Mouse (Mus musculus) megakaryocyte, embryonic 14.5 days (primary cell): Measurements from ENCODE around the gene Prdm15. TPM values are rescaled to one million over a fixed set of nuclear protein-coding genes. Genes with fewer than 3 reads are reported as not detected.

Experiments
- H3K27me3 ChIP-seq: replicated peaks from 2 replicates; pipeline ENCODE3; 2012; ENCODE audit warnings: inconsistent platforms
- H3K36me3 ChIP-seq: replicated peaks from 2 replicates; pipeline ENCODE3; 2012; ENCODE audit warnings: low read length, inconsistent platforms, mixed read lengths
- H3K4me1 ChIP-seq: 2 replicates; pipeline ENCODE4 v1.6.1; 2012; ENCODE audit warnings: inconsistent platforms
- H3K4me3 ChIP-seq: replicated peaks from 2 replicates; pipeline ENCODE3; 2012; ENCODE audit warnings: moderate library complexity, mild to moderate bottlenecking, inconsistent platforms
- H3K9me3 ChIP-seq: 2 replicates; pipeline ENCODE4 v1.6.1; 2012; ENCODE audit warnings: inconsistent platforms
- FLI1 ChIP-seq: IDR thresholded peaks from 2 replicates; pipeline ENCODE4 v1.6.1; 2012; ENCODE audit warnings: low read length, inconsistent platforms, mixed read lengths
- GATA1 ChIP-seq: IDR thresholded peaks from 3 replicates; pipeline ENCODE4 v1.6.1; 2012; ENCODE audit warnings: mixed read lengths, low read length, inconsistent platforms, borderline replicate concordance
- polyA plus RNA-seq: library from polyadenylated mRNA; stranded (reverse); fragments of >175 nt; gene quantifications from 2 replicates; pipeline ENCODE4 v1.2.3, GENCODE M21; 2012; ENCODE audit warnings: low replicate concordance; ENCODE audit not compliant: insufficient read depth

The Prdm15 gene
- polyA plus RNA-seq, 1 experiment, result 0.68 TPM

DNA sequence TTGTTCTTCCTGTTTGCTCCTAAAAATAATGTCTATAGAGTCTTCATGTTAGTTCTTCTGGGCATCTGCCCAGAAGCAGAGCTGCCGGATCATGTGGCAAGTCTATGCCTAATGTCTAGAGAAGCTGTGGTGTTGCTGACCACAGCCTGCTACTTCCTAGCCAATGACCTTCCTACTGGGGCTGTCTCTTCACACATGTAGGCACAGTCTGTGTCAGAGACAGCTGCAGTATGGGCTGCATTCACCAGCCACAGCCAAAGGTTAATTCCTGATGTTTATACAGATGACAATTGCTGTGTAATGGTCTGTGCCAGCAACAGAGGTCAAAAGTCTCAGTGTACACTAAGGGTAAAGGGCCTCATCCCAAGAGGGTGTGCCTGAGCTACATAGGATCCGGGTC lies 95.2 kb downstream of the Prdm15 start:
- TF ChIP-seq GATA1 (no peak), FLI1 (no peak)
- 0 out of 2 replicates have a peak, but pooled peaks cover under 1% of the 10 kb centered on the region for H3K9me3 ChIP-seq

DNA sequence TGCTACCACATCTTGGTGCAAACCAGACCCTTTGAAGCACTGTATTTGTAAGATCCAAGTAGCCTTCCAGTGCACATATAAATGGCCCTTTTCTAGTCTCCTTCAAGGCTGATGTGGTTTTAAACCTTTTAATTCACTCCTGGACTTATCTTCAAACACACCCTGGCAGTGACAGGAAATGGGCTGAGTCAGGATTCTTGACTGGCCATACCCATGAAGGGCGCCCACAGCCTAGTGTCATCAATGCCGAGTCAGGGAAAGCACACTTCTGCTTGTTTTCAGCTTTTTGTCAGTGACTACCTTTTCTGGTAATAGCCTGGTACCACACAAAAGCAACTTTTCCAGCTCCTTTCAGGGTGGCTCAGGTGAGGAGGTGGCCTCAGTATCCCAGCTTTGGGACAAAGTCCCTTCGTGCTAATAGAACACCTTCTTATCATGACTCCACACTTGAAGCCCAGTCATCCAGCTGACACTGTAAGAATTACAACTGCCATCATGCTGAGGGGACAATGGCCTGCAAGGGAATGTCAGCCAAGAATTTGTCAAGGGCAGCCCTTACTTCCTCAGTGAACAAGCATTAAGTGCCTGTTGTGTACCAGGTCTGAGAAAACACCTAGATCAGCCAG lies 99.2 kb downstream of the Prdm15 start:
- H3K9me3 ChIP-seq, result peaks cover 4% of the 10 kb centered on the region; the same call in 1 of the 2 replicates
- H3K4me3 ChIP-seq, result no peak overlapping the region
- no peak for TF ChIP-seq GATA1
- no peak for TF ChIP-seq FLI1
- no peaks in the 10 kb centered on the region for H3K36me3 ChIP-seq
- peaks cover 26% of the 10 kb centered on the region for H3K4me1 ChIP-seq
- H3K27me3 ChIP-seq, result peaks cover 67% of the 10 kb centered on the region

More for the DNA sequence above, 95.2 kb downstream of the Prdm15 start:
- no peak overlapping the region for H3K4me3 ChIP-seq
- no peaks in the 10 kb centered on the region for H3K36me3 ChIP-seq
- peaks cover 26% of the 10 kb centered on the region for H3K4me1 ChIP-seq
- peaks cover 80% of the 10 kb centered on the region for H3K27me3 ChIP-seq

DNA sequence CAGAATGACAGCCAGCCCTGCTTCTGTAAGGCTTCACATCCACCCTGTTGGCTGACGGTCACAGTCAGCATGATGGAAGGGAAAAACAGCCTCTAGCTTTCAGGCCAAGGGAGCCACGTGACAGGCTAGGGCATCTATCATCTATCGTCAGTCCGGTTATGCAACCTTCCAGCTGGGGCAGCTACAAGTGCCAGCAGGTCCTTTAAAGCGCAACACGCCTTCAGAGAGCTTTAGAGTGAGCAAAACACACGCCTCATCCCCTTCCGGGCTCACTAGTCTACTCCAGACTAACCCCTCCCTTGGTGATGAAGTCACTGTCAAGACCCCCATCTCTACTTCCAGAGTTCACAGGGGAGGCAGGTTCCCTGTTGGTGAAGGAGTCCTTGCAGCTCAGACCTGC lies 99.8 kb downstream of the Prdm15 start:
- Histone ChIP-seq H3K9me3 (peaks cover 4% of the 10 kb centered on the region; the same call in 1 of the 2 replicates), H3K4me1 (peaks cover 26% of the 10 kb centered on the region), H3K36me3 (no peaks in the 10 kb centered on the region), H3K4me3 (no peak overlapping the region), H3K27me3 (peaks cover 66% of the 10 kb centered on the region)
- TF ChIP-seq FLI1 (no peak), GATA1 (no peak)

DNA sequence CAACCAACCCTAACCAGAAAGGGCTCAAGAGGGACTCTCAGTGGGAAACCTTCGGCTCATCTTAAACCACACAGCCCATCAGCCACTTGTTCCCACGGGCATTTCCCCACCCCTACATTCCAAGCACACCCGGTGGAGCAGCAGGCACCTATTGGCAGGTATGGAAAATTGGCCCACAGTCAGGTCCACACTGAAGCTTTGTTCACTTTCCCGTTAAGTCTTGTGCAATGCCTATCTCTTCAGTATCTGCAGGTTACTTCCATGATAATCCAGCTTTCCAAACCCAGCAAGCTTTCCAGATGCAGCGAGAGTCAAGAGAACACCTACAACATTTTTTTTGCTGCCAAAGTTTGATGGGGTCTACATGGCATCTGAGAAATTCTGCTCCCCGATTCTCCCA lies 103.2 kb downstream of the Prdm15 start:
- peaks cover 4% of the 10 kb centered on the region; the same call in 1 of the 2 replicates for H3K9me3 ChIP-seq
- no peaks in the 10 kb centered on the region for H3K36me3 ChIP-seq
- H3K27me3 ChIP-seq, result peaks cover 61% of the 10 kb centered on the region
- no peak overlapping the region for H3K4me3 ChIP-seq
- H3K4me1 ChIP-seq, result peaks cover 18% of the 10 kb centered on the region
- no peak for TF ChIP-seq FLI1
- TF ChIP-seq GATA1, result no peak

Other genes starting within 250 kb of the Prdm15 start
- 22.5 TPM in 1 of 2 replicates, not detected in the other for gene Tmprss2, start 240.7 kb downstream of the Prdm15 start, polyA plus RNA-seq
- not detected in 2 replicates for gene Ripk4, start 88.1 kb downstream of the Prdm15 start, polyA plus RNA-seq
- 7.4 and 11.5 TPM in 2 replicates for gene C2cd2, start 110.7 kb upstream of the Prdm15 start, polyA plus RNA-seq
- 13.6 and 18.1 TPM in 2 replicates for gene Zbtb21, start 110.8 kb upstream of the Prdm15 start, polyA plus RNA-seq
- gene B230307C23Rik, start 145.5 kb upstream of the Prdm15 start, polyA plus RNA-seq, result 5.0 TPM in 1 of 2 replicates, not detected in the other
- gene A630089N07Rik, start 230.6 kb upstream of the Prdm15 start, polyA plus RNA-seq, result 0.08 TPM in 1 of 2 replicates, not detected in the other